Mouse (Mus musculus) C3H10T1/2 (cell line): ENCODE results near the gene Gm7075. TPM values are rescaled to one million over a fixed set of nuclear protein-coding genes. Genes with fewer than 3 reads are reported as not detected.

Source experiments
- polyA plus RNA-seq, 2 experiments: library from polyadenylated mRNA; unstranded; fragments of >200 nt; fragmentation: generic; extraction: Trizol; gene quantifications; one replicate each; pipeline ENCODE4 v1.2.1; 2012; ENCODE audit warnings: missing spikeins in 2 of 2

Gene Gm7075
- not detected for polyA plus RNA-seq

GRCm38 (mm10) chr10:63421739-63422735 is at the start of gene Gm7075:
Gm7075 (minus strand) TSS chr10:63421789.

GRCm38 (mm10) chr10:63429785-63430305 is 8.3 kb upstream of the Gm7075 start, which contains the start of gene Ctnna3:
Ctnna3 (plus strand) TSS chr10:63430098.

GRCm38 (mm10) chr10:63382372-63383279 is 39.0 kb downstream of the Gm7075 start, which contains the start of gene Dnajc12:
Dnajc12 (plus strand) TSS chr10:63382443.

GRCm38 (mm10) chr10:63381498-63382280 is 39.9 kb downstream of the Gm7075 start, which contains the start of gene Sirt1:
Sirt1 (minus strand) TSS chr10:63381704.

Other genes starting within 250 kb of the Gm7075 start
- gene Mypn, start 217.8 kb downstream of the Gm7075 start, polyA plus RNA-seq: not detected
- gene Herc4, start 178.0 kb downstream of the Gm7075 start, polyA plus RNA-seq: 1 to 10 TPM in 1 of 2 experiments, under 1 TPM in 1; 0.95 to 8.3 TPM
- gene Sirt1, start 40.1 kb downstream of the Gm7075 start, polyA plus RNA-seq: 1 to 10 TPM in 1 of 2 experiments, under 1 TPM in 1; 0.42 to 2.1 TPM
- 1 to 10 TPM in 1 of 2 experiments, under 1 TPM in 1; 0.78 to 4.3 TPM for gene Dnajc12, start 39.3 kb downstream of the Gm7075 start, polyA plus RNA-seq
- gene Ctnna3, start 8.3 kb upstream of the Gm7075 start, polyA plus RNA-seq: under 1 TPM in 1 of 2 experiments, not detected in 1; 0.05 TPM